Mouse (Mus musculus): ENCODE measurements around the gene Cgnl1. TPM values are rescaled to one million over a fixed set of nuclear protein-coding genes. Genes with fewer than 3 reads are reported as not detected.
A peak's percentile ranks its signal among the peaks of the same experiment; 100 is the strongest.

Cgnl1 gene
- polyA plus RNA-seq, 1 experiment from 2014 or later = 25.3 TPM

DNA sequence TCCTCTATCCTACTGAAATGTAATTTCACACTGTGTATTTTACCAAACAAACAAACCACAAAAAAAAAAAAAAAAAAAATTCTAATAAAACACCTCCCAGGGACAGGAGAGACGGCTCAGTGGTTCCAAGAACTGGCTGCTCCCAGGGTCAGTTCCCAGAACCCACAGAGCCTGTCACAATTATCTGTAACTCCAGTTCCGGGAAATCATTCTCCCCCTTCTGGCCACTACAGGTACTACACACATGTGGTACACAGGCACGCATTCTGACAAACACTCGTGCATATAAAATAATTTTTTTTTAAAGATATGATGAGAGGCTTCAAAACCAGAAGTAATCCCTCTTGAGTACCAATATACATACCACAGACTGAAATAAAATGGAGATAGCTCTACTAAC, 9.7 kb downstream of the Cgnl1 start:
- no peak overlapping the region for H3K4me3 ChIP-seq (ENCODE audit: low read length)
- WGBS = 97% methylated on average over 4 of the region's 4 CpGs
- no peak overlapping the region for H3K27ac ChIP-seq (ENCODE audit: low read length)
- H3K4me2 ChIP-seq (ENCODE audit: low read depth, low read length) = no peak overlapping the region
- peaks cover 4% of the 10 kb centered on the region; the same call in 1 of the 2 replicates for H3K9me3 ChIP-seq (replicated peaks; ENCODE audit: control insufficient read depth, low read length)
- H3K27me3 ChIP-seq (ENCODE audit: control insufficient read depth, insufficient read depth, low read length) = no peaks in the 10 kb centered on the region
- peaks cover 5% of the 10 kb centered on the region for H3K36me3 ChIP-seq (ENCODE audit: control insufficient read depth, insufficient read depth)
- ATAC-seq (replicated peaks; ENCODE audit: extremely low read depth, insufficient read depth, low FRiP score) = no peak
- no peak overlapping the region for H3K9ac ChIP-seq (ENCODE audit: low read length)
- H3K4me1 ChIP-seq (ENCODE audit: control insufficient read depth, insufficient read depth, low read length) = peaks cover 45% of the 10 kb centered on the region

DNA sequence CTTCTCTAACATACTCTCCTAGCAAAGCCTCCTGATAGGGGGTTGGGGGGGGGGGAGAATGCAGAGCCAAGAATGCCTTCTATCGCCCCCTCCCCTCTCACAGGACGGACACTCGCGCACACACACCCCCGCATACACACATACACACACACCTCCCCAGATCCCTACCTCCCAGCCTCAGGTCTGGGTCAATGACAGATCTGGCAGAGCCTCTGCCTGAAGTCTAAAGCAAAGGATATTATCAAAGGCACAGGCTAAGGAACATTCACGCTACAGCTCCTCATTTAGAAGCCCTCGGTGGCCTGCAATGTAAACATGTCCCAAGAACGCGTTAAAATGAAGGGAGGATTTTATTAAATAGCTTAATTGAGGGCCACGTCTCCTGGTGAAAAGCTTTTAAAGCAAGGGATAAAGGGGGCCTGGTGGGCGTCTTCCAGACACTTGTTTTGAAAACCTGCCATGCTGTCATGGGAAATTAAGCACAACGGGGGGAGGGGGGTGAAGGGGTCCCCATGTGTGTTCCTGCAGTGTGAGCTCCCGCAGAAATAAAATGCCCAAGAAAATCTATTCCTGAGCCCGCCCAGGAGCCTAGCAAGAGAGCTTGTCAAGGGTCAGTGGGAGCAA, 10.8 kb downstream of the Cgnl1 start:
- H3K4me3 ChIP-seq (ENCODE audit: low read length) = no peak overlapping the region
- H3K4me2 ChIP-seq (ENCODE audit: low read depth, low read length) = peak overlapping the region; percentile 24
- no peaks in the 10 kb centered on the region for H3K27me3 ChIP-seq (ENCODE audit: control insufficient read depth, insufficient read depth, low read length)
- H3K27ac ChIP-seq (ENCODE audit: low read length) = peak overlapping the region; percentile 8
- H3K9me3 ChIP-seq (replicated peaks; ENCODE audit: control insufficient read depth, low read length) = peaks cover 4% of the 10 kb centered on the region; the same call in 1 of the 2 replicates
- peaks cover 44% of the 10 kb centered on the region for H3K4me1 ChIP-seq (ENCODE audit: control insufficient read depth, insufficient read depth, low read length)
- ATAC-seq (replicated peaks; ENCODE audit: extremely low read depth, insufficient read depth, low FRiP score) = no peak
- H3K9ac ChIP-seq (ENCODE audit: low read length) = peak overlapping the region; percentile 31; the same call in 1 of the 2 replicates
- WGBS = 31% methylated on average over 14 of the region's 14 CpGs
- H3K36me3 ChIP-seq (ENCODE audit: control insufficient read depth, insufficient read depth) = peaks cover 5% of the 10 kb centered on the region

DNA sequence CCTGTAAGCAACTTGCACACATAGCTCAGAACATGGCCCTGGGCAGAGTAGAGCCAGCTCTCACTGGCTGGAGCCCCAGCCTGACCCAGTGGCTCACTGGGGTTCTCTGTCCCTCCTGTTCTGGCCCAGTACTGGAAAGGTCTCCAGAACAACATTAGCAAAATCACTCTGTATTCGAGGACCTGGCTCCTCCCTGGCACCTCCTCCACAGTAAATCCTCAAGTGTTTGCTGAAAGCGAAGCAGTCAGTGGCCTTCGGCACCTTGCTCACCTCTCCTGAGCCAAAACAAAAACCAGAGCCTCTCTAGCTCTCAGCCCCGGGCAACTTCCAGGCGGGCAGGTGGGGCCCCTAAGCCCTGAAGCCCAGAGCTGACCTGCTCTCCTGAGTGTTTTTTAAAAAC, 11.5 kb downstream of the Cgnl1 start:
- Histone ChIP-seq H3K4me2 (ENCODE audit: low read depth, low read length) (peak overlapping the region; percentile 24; the same call in 1 of the 2 replicates), H3K27ac (ENCODE audit: low read length) (peak overlapping the region; percentile 8), H3K4me1 (ENCODE audit: control insufficient read depth, insufficient read depth, low read length) (peaks cover 40% of the 10 kb centered on the region), H3K9ac (ENCODE audit: low read length) (peak overlapping the region; percentile 51), H3K4me3 (ENCODE audit: low read length) (no peak overlapping the region), H3K9me3 (replicated peaks; ENCODE audit: control insufficient read depth, low read length) (peaks cover 4% of the 10 kb centered on the region; the same call in 1 of the 2 replicates), H3K27me3 (ENCODE audit: control insufficient read depth, insufficient read depth, low read length) (no peaks in the 10 kb centered on the region), H3K36me3 (ENCODE audit: control insufficient read depth, insufficient read depth) (peaks cover 5% of the 10 kb centered on the region)
- ATAC-seq (replicated peaks; ENCODE audit: extremely low read depth, insufficient read depth, low FRiP score) = no peak
- WGBS = 19% methylated on average over 5 of the region's 5 CpGs

- no peak for ATAC-seq (replicated peaks; ENCODE audit: extremely low read depth, insufficient read depth, low FRiP score)
- Histone ChIP-seq H3K27ac (ENCODE audit: low read length) (no peak overlapping the region), H3K27me3 (ENCODE audit: control insufficient read depth, insufficient read depth, low read length) (no peaks in the 10 kb centered on the region), H3K36me3 (ENCODE audit: control insufficient read depth, insufficient read depth) (peaks cover 5% of the 10 kb centered on the region), H3K9ac (ENCODE audit: low read length) (no peak overlapping the region), H3K4me2 (ENCODE audit: low read depth, low read length) (no peak overlapping the region), H3K4me3 (ENCODE audit: low read length) (no peak overlapping the region), H3K9me3 (replicated peaks; ENCODE audit: control insufficient read depth, low read length) (peaks cover 4% of the 10 kb centered on the region; the same call in 1 of the 2 replicates), H3K4me1 (ENCODE audit: control insufficient read depth, insufficient read depth, low read length) (peaks cover 37% of the 10 kb centered on the region)
- 54% methylated on average over 8 of the region's 8 CpGs for WGBS
Measured at GRCm38 (mm10) chr9:71757386-71757785, 14.0 kb downstream of the Cgnl1 start.

DNA sequence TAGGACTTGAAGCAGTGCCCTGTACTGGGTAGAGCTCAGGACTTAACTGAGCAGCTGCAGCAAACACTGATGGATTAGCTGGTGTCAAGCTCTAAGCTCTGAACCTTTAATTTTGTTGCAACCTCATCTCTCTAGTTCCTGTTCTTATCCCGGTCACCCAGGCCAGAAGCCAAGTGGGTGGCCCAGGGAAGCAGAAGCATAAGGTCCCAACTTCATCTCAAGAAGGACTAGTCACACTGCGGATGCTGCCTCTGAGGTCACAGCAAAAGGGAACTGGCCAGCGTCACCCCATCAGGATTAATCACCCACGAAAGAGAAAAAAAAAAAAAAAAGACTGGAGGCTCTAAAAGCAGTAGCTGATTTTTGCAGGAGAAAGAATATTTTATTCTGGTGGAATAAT, 14.5 kb downstream of the Cgnl1 start:
- H3K27me3 ChIP-seq (ENCODE audit: control insufficient read depth, insufficient read depth, low read length) = no peaks in the 10 kb centered on the region
- no peak for ATAC-seq (replicated peaks; ENCODE audit: extremely low read depth, insufficient read depth, low FRiP score)
- no peak overlapping the region for H3K4me2 ChIP-seq (ENCODE audit: low read depth, low read length)
- no peak overlapping the region for H3K27ac ChIP-seq (ENCODE audit: low read length)
- H3K4me3 ChIP-seq (ENCODE audit: low read length) = no peak overlapping the region
- H3K9ac ChIP-seq (ENCODE audit: low read length) = no peak overlapping the region
- peaks cover 4% of the 10 kb centered on the region for H3K36me3 ChIP-seq (ENCODE audit: control insufficient read depth, insufficient read depth)
- H3K4me1 ChIP-seq (ENCODE audit: control insufficient read depth, insufficient read depth, low read length) = peaks cover 37% of the 10 kb centered on the region
- H3K9me3 ChIP-seq (replicated peaks; ENCODE audit: control insufficient read depth, low read length) = peaks cover 4% of the 10 kb centered on the region; the same call in 1 of the 2 replicates
- 35% methylated on average over 4 of the region's 4 CpGs for WGBS

GRCm38 (mm10) chr9:71753981-71754380, 17.4 kb downstream of the Cgnl1 start:
- no peak; the same call in 1 of the 2 replicates for ATAC-seq (replicated peaks; ENCODE audit: extremely low read depth, insufficient read depth, low FRiP score)
- Histone ChIP-seq H3K9ac (ENCODE audit: low read length) (no peak overlapping the region), H3K4me1 (ENCODE audit: control insufficient read depth, insufficient read depth, low read length) (peaks cover 24% of the 10 kb centered on the region), H3K36me3 (ENCODE audit: control insufficient read depth, insufficient read depth) (no peaks in the 10 kb centered on the region), H3K27me3 (ENCODE audit: control insufficient read depth, insufficient read depth, low read length) (no peaks in the 10 kb centered on the region), H3K4me3 (ENCODE audit: low read length) (no peak overlapping the region), H3K9me3 (replicated peaks; ENCODE audit: control insufficient read depth, low read length) (no peaks in the 10 kb centered on the region), H3K4me2 (ENCODE audit: low read depth, low read length) (no peak overlapping the region), H3K27ac (ENCODE audit: low read length) (no peak overlapping the region)
- 53% methylated on average over 4 of the region's 4 CpGs for WGBS

- Histone ChIP-seq H3K9ac (ENCODE audit: low read length) (no peak overlapping the region), H3K4me1 (ENCODE audit: control insufficient read depth, insufficient read depth, low read length) (peaks cover 21% of the 10 kb centered on the region)
- 71% methylated on average over 4 of the region's 4 CpGs for WGBS
Measured at GRCm38 (mm10) chr9:71753529-71753928, 17.9 kb downstream of the Cgnl1 start.

DNA sequence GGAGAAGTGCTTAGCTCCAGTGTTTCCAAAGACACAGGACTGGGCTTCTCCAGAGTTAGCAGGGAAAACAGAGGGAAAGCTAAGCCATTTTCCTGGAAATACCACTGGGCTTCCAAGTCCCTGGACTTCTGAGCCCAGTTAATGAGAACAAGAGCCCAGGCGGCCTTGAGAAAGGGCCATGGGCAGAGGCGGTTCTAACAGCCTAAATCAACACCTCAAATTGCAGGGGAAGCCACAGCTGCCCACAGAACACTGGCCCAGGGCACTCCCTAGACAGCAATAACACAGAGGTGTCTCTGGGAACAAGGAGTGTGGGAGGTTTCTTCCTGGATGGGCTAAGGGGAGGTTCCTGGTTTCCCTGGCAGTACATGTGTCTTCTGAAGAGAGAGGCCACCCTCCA, 18.3 kb downstream of the Cgnl1 start:
- Histone ChIP-seq H3K27ac (ENCODE audit: low read length) (no peak overlapping the region), H3K4me3 (ENCODE audit: low read length) (no peak overlapping the region)

More at GRCm38 (mm10) chr9:71753529-71753928, 17.9 kb downstream of the Cgnl1 start:
- Histone ChIP-seq H3K4me2 (ENCODE audit: low read depth, low read length) (no peak overlapping the region), H3K27me3 (ENCODE audit: control insufficient read depth, insufficient read depth, low read length) (no peaks in the 10 kb centered on the region), H3K4me3 (ENCODE audit: low read length) (no peak overlapping the region), H3K36me3 (ENCODE audit: control insufficient read depth, insufficient read depth) (no peaks in the 10 kb centered on the region), H3K27ac (ENCODE audit: low read length) (no peak overlapping the region), H3K9me3 (replicated peaks; ENCODE audit: control insufficient read depth, low read length) (no peaks in the 10 kb centered on the region)
- ATAC-seq (replicated peaks; ENCODE audit: extremely low read depth, insufficient read depth, low FRiP score) = no peak

GRCm38 (mm10) chr9:71750015-71750672, 21.3 kb downstream of the Cgnl1 start:
- H3K4me2 ChIP-seq (ENCODE audit: low read depth, low read length) = 0 out of 2 replicates have a peak overlapping the region, but pooled peaks have one; percentile 8
- H3K4me1 ChIP-seq (ENCODE audit: control insufficient read depth, insufficient read depth, low read length) = peaks cover 36% of the 10 kb centered on the region

More for the DNA sequence above, 18.3 kb downstream of the Cgnl1 start:
- no peak for ATAC-seq (replicated peaks; ENCODE audit: extremely low read depth, insufficient read depth, low FRiP score)
- no peak overlapping the region for H3K9ac ChIP-seq (ENCODE audit: low read length)
- no peaks in the 10 kb centered on the region for H3K9me3 ChIP-seq (replicated peaks; ENCODE audit: control insufficient read depth, low read length)
- 51% methylated on average over 2 of the region's 2 CpGs for WGBS
- no peaks in the 10 kb centered on the region for H3K27me3 ChIP-seq (ENCODE audit: control insufficient read depth, insufficient read depth, low read length)
- H3K36me3 ChIP-seq (ENCODE audit: control insufficient read depth, insufficient read depth) = no peaks in the 10 kb centered on the region
- H3K4me2 ChIP-seq (ENCODE audit: low read depth, low read length) = no peak overlapping the region
- peaks cover 21% of the 10 kb centered on the region for H3K4me1 ChIP-seq (ENCODE audit: control insufficient read depth, insufficient read depth, low read length)

More at GRCm38 (mm10) chr9:71750015-71750672, 21.3 kb downstream of the Cgnl1 start:
- Histone ChIP-seq H3K9ac (ENCODE audit: low read length) (no peak overlapping the region), H3K4me3 (ENCODE audit: low read length) (no peak overlapping the region), H3K27ac (ENCODE audit: low read length) (no peak overlapping the region; the same call in 1 of the 2 replicates), H3K9me3 (replicated peaks; ENCODE audit: control insufficient read depth, low read length) (no peaks in the 10 kb centered on the region), H3K27me3 (ENCODE audit: control insufficient read depth, insufficient read depth, low read length) (no peaks in the 10 kb centered on the region), H3K36me3 (ENCODE audit: control insufficient read depth, insufficient read depth) (no peaks in the 10 kb centered on the region)
- no peak for ATAC-seq (replicated peaks; ENCODE audit: extremely low read depth, insufficient read depth, low FRiP score)
- 16% methylated on average over 4 of the region's 4 CpGs for WGBS
